Mouse (Mus musculus) C2C12 (cell line): ENCODE data around the gene Ccdc185.

Experiments used
- CEBPB ChIP-seq: IDR thresholded peaks from one replicate; pipeline ENCODE4 v1.6.1; 2011; ENCODE audit warnings: low read depth, mild to moderate bottlenecking, control low read depth, moderate library complexity
- CTCF ChIP-seq: IDR thresholded peaks from one replicate; pipeline ENCODE4 v1.5.1; 2011; ENCODE audit not compliant: control insufficient read depth, insufficient read depth, insufficient read length
- FOSL1 ChIP-seq: IDR thresholded peaks from one replicate; pipeline ENCODE4 v1.8.0; 2011; ENCODE audit warnings: mild to moderate bottlenecking, low read length; ENCODE audit not compliant: poor library complexity, insufficient read depth, severe bottlenecking
- MAX ChIP-seq: IDR thresholded peaks from one replicate; pipeline ENCODE4 v1.6.1; 2011; ENCODE audit warnings: mild to moderate bottlenecking, control low read depth
- MYOD1 ChIP-seq: IDR thresholded peaks from one replicate; pipeline ENCODE4 v1.6.1; 2011; ENCODE audit warnings: low read depth; ENCODE audit not compliant: control insufficient read depth, insufficient read length
- MYOG ChIP-seq: IDR thresholded peaks from one replicate; pipeline ENCODE4 v1.6.1; 2011; ENCODE audit not compliant: control insufficient read depth, insufficient read length; ENCODE audit errors: extremely low read depth
- USF1 ChIP-seq: IDR thresholded peaks from one replicate; pipeline ENCODE4 v1.6.1; 2011; ENCODE audit warnings: low read depth, mild to moderate bottlenecking, control low read depth, moderate library complexity

GRCm38 (mm10) chr1:182794628-182795027 is 45.6 kb upstream of the Ccdc185 start:
- TF ChIP-seq CTCF (no peak), CEBPB (no peak), FOSL1 (no peak), MYOD1 (no peak), USF1 (no peak), MYOG (no peak), MAX (no peak)
